Mouse (Mus musculus) midbrain, embryonic 16.5 days (tissue): Measurements from ENCODE around the gene Fgr. TPM values are rescaled to one million over a fixed set of nuclear protein-coding genes. Genes with fewer than 3 reads are reported as not detected.
A peak's percentile ranks its signal among the peaks of the same experiment; 100 is the strongest.

ENCODE experiments used
- ATAC-seq: fragments of 200-750 bp; cut with Nextera tagmentation; 2 replicates; pipeline ENCODE4 v1.8.0; 2017; ENCODE audit warnings: moderate TSS enrichment
- H3K27ac ChIP-seq: fragments of 300-500 bp; sonication (generic); 2 replicates; pipeline ENCODE4 v1.5.1; 2014; ENCODE audit warnings: mild to moderate bottlenecking, low read length, mixed read lengths
- H3K27me3 ChIP-seq: fragments of 300-500 bp; sonication (generic); 2 replicates; pipeline ENCODE4 v1.6.1; 2014; ENCODE audit warnings: low read depth, low read length, mixed read lengths; ENCODE audit not compliant: control insufficient read depth, insufficient read depth
- H3K36me3 ChIP-seq: fragments of 300-500 bp; sonication (generic); 2 replicates; pipeline ENCODE4 v1.6.1; 2014; ENCODE audit warnings: mild to moderate bottlenecking, low read length, moderate library complexity, mixed read lengths; ENCODE audit not compliant: control insufficient read depth, insufficient read depth
- H3K4me1 ChIP-seq: fragments of 300-500 bp; sonication (generic); 2 replicates; pipeline ENCODE4 v1.6.1; 2014; ENCODE audit warnings: mild to moderate bottlenecking, low read length, mixed read lengths; ENCODE audit not compliant: control insufficient read depth, insufficient read depth
- H3K4me2 ChIP-seq: fragments of 300-500 bp; sonication (generic); 2 replicates; pipeline ENCODE4 v1.6.1; 2014; ENCODE audit warnings: mild to moderate bottlenecking, low read length, mixed read lengths
- H3K4me3 ChIP-seq: fragments of 300-500 bp; sonication (generic); 2 replicates; pipeline ENCODE4 v1.5.1; 2014; ENCODE audit warnings: low read depth, mild to moderate bottlenecking, low read length, moderate library complexity, mixed read lengths
- H3K9ac ChIP-seq: fragments of 300-500 bp; sonication (generic); 2 replicates; pipeline ENCODE4 v1.6.1; 2014; ENCODE audit warnings: low read depth, low read length, mixed read lengths
- H3K9me3 ChIP-seq: fragments of 300-500 bp; sonication (generic); replicated peaks from 2 replicates; pipeline ENCODE4 v1.6.1; 2014; ENCODE audit warnings: mild to moderate bottlenecking, low read length, mixed read lengths; ENCODE audit not compliant: control insufficient read depth, poor library complexity, severe bottlenecking
- WGBS: fragments of 180-500 bp; shearing (Covaris S2); extraction: QIAGEN DNeasy Blood & Tissue Kit; methylation state at CpG from one replicate; pipeline ENCODE4 v1.1.7; 2014; 5-methylcytosine and 5-hydroxymethylcytosine counted together
- polyA plus RNA-seq: library from polyadenylated mRNA; unstranded; fragments of >200 nt; fragmentation: Nextera tagmentation; extraction: Ambion mirVana; gene quantifications from 2 replicates; pipeline ENCODE4 v1.2.1, GENCODE M21; 2015

The Fgr gene
- polyA plus RNA-seq, 1 experiment from 2014 or later = 0.05 TPM

DNA sequence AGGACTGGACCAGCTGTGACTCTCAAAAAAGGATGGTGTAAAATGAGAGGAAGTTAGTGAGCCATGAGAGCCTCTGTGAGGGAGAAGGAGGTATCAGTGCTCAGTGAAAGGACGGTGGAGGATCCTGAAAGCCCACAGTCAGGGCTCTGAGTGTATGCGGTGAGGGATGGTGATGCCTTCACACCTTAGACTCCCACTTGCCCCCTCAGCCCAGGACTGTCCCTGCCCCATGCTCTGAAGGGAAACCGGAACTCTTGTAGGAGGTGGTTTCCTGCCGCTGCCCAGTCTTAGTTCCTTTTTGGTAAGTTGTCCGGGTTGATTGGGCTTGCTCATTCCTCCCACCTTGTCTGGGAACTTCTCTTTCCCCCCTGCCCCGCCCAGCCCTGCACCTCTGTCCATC, 2.8 kb downstream of the Fgr start:
- no peaks in the 10 kb centered on the region for H3K36me3 ChIP-seq
- H3K27ac ChIP-seq = no peak overlapping the region
- H3K4me2 ChIP-seq = no peak overlapping the region
- no peak for ATAC-seq
- H3K27me3 ChIP-seq = peaks cover 8% of the 10 kb centered on the region
- H3K9ac ChIP-seq = no peak overlapping the region
- WGBS = 75% methylated on average over 6 of the region's 6 CpGs
- H3K9me3 ChIP-seq = no peaks in the 10 kb centered on the region
- H3K4me3 ChIP-seq = no peak overlapping the region
- H3K4me1 ChIP-seq = peaks cover 26% of the 10 kb centered on the region

- H3K27ac ChIP-seq = no peak overlapping the region
- H3K4me3 ChIP-seq = no peak overlapping the region
- H3K36me3 ChIP-seq = no peaks in the 10 kb centered on the region
- no peak for ATAC-seq
- peaks cover 26% of the 10 kb centered on the region for H3K4me1 ChIP-seq
- no peak overlapping the region for H3K4me2 ChIP-seq
- 45% methylated on average over 5 of the region's 5 CpGs for WGBS
- H3K9ac ChIP-seq = no peak overlapping the region
- H3K9me3 ChIP-seq = no peaks in the 10 kb centered on the region
- H3K27me3 ChIP-seq = peaks cover 8% of the 10 kb centered on the region
Measured at GRCm38 (mm10) chr4:132977597-132977996, 3.7 kb downstream of the Fgr start.

DNA sequence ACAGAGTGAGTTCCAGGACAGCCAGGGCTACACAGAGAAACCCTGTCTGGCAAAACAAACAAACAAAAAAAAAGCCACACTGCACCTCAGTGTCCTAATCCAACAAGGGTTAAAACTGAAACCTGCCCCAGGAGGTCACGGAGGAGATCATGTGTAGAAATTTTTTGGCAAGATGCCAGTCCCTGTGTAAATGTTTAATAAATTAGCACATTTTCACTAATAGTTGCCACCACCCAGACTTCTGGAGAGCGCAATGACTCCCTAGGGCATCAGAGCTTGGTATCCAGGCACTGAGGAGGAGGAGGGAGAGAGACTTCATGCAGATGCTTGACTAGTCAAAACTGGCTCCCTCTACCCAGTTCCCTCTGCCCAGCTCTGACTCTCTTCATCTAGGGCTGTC, 5.3 kb downstream of the Fgr start:
- no peak overlapping the region for H3K27ac ChIP-seq
- WGBS = 59% methylated on average over 2 of the region's 2 CpGs
- peaks cover under 1% of the 10 kb centered on the region; the same call in 1 of the 2 replicates for H3K27me3 ChIP-seq
- no peak overlapping the region for H3K4me3 ChIP-seq
- ATAC-seq = no peak
- H3K4me1 ChIP-seq = peaks cover 20% of the 10 kb centered on the region
- H3K9ac ChIP-seq = no peak overlapping the region
- H3K36me3 ChIP-seq = no peaks in the 10 kb centered on the region
- H3K4me2 ChIP-seq = no peak overlapping the region
- H3K9me3 ChIP-seq = no peaks in the 10 kb centered on the region

- no peak overlapping the region for H3K4me2 ChIP-seq
- no peak overlapping the region for H3K27ac ChIP-seq
- 70% methylated on average over 6 of the region's 6 CpGs for WGBS
- H3K9me3 ChIP-seq = no peaks in the 10 kb centered on the region
- ATAC-seq = no peak
- no peaks in the 10 kb centered on the region for H3K27me3 ChIP-seq
- H3K4me1 ChIP-seq = peaks cover 14% of the 10 kb centered on the region
- H3K4me3 ChIP-seq = no peak overlapping the region
- no peak overlapping the region for H3K9ac ChIP-seq
- H3K36me3 ChIP-seq = no peaks in the 10 kb centered on the region
Measured at GRCm38 (mm10) chr4:132981621-132982020, 7.7 kb downstream of the Fgr start.

GRCm38 (mm10) chr4:132982999-132983398, 9.1 kb downstream of the Fgr start:
- no peak for ATAC-seq
- no peaks in the 10 kb centered on the region for H3K36me3 ChIP-seq

DNA sequence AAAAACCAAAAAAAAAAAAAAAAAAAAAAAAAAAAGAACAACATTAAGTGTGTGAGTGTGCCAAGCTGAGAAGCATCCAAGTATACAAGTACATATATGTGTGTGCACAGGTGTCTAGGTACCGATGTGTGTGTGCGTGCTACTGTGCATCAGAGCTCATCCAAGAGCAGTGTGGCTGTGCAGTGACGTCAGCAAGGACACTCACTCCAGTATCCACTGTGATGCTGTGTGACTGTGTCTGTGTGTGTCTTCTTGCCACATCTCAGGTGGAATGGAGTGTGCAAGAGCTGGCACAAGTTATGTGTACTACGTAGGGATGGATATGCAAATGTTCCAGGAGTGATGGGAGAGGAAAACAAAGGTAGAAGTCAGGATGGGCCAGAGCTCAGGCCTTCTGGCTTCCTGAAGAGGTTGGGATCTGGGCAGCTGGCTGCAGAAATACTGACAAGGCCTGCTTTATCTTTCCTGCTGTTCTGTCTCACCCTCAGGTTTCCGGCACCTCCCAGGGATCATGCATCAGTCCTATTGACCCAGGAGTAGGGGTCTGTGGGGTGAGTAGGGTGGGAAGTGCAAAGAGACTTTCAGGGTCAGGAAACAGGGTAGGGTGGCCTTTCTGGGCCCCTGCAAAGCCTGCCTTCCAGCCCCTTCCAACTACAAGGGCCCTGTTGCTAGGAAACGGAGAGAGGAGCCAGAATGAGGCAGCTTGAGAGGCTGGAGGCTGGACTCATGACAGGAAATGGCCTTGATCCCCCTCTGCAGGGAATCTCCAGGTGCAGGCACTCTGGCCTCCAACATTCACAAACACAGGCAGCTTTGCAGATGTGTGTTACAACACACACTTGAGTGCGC, 10.0 kb downstream of the Fgr start:
- peak overlapping the region; percentile 79 for H3K27ac ChIP-seq
- no peak overlapping the region for H3K4me3 ChIP-seq
- WGBS = 36% methylated on average over 7 of the region's 7 CpGs
- H3K36me3 ChIP-seq = no peaks in the 10 kb centered on the region
- no peak overlapping the region for H3K4me2 ChIP-seq
- H3K27me3 ChIP-seq = no peaks in the 10 kb centered on the region
- ATAC-seq = peak; percentile 71; the same call in 1 of the 2 replicates
- H3K9me3 ChIP-seq = no peaks in the 10 kb centered on the region
- H3K9ac ChIP-seq = peak overlapping the region; percentile 7; the same call in 1 of the 2 replicates
- peaks cover 14% of the 10 kb centered on the region for H3K4me1 ChIP-seq

More at GRCm38 (mm10) chr4:132982999-132983398, 9.1 kb downstream of the Fgr start:
- peak overlapping the region; percentile 20; the same call in 1 of the 2 replicates for H3K27ac ChIP-seq
- no peak overlapping the region for H3K4me3 ChIP-seq
- no peak overlapping the region for H3K4me2 ChIP-seq
- peaks cover 14% of the 10 kb centered on the region for H3K4me1 ChIP-seq
- 74% methylated on average over 6 of the region's 6 CpGs for WGBS
- H3K9me3 ChIP-seq = no peaks in the 10 kb centered on the region
- H3K27me3 ChIP-seq = no peaks in the 10 kb centered on the region
- H3K9ac ChIP-seq = no peak overlapping the region

DNA sequence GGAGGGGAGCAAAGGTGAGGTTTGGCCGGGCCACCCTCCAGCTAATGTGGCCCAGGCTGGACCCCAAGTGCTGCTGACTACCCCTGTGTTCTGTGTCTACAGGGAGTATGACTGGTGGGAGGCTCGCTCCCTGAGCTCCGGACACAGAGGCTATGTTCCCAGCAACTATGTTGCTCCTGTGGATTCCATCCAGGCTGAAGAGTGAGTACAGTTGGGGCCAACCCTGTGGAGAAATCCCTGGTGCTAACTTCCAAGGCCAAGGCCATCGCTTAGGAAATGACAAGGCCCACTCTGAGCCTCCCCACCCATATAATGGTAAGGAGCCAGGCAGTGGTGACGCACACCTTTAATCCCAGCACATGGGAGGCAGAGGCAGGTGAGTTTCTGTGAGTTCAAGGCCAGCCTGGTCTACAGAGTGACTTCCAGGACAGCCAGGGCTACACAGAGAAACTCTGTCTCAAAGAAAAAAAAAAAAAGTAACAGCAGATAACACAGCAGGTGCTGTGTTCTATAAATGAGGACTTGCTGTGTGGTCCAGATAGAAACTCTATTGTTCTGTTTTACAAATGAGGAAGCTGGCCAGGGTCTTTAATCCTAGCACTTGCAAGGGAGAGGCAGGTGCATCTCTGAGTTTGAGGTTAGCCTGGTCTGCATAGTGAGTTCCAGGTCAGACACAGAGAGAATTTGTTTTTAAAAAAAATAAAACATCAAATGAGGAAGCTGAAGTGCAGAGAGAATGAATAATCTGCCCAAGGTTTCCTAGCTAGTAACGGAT, 14.9 kb downstream of the Fgr start:
- H3K4me3 ChIP-seq = no peak overlapping the region
- ATAC-seq = no peak
- WGBS = 82% methylated on average over 6 of the region's 6 CpGs
- no peak overlapping the region for H3K4me2 ChIP-seq
- peaks cover 10% of the 10 kb centered on the region for H3K4me1 ChIP-seq
- no peak overlapping the region for H3K9ac ChIP-seq
- no peaks in the 10 kb centered on the region for H3K9me3 ChIP-seq
- H3K36me3 ChIP-seq = no peaks in the 10 kb centered on the region
- no peak overlapping the region for H3K27ac ChIP-seq
- no peaks in the 10 kb centered on the region for H3K27me3 ChIP-seq

- Histone ChIP-seq H3K27ac (no peak overlapping the region), H3K36me3 (no peaks in the 10 kb centered on the region), H3K9ac (no peak overlapping the region), H3K4me3 (no peak overlapping the region), H3K4me2 (no peak overlapping the region), H3K27me3 (no peaks in the 10 kb centered on the region), H3K4me1 (peaks cover 3% of the 10 kb centered on the region; the same call in 1 of the 2 replicates), H3K9me3 (no peaks in the 10 kb centered on the region)
- ATAC-seq = no peak
- 74% methylated on average over 4 of the region's 4 CpGs for WGBS
Measured at GRCm38 (mm10) chr4:132993553-132993952, 19.7 kb downstream of the Fgr start.
